ENCODE assay signal across 10 mouse cellular contexts in genomic region chr14:60559826-60560529, GRCm38 (mm10).
DNase-seq lines count a peak whose midpoint lies in the region; ATAC-seq and TF ChIP-seq lines count a peak whose summit lies in the region.
"Had no signal": no experiment of that assay in that cellular context is flagged by ENCODE, and none has a peak within 500 bp of the region (broad histone marks: within the 10 kb centered on the region; RNA-seq: fewer than 3 reads in every experiment).

No protein-coding gene starts in this region.

- no peaks in the 10 kb centered on the region for H3K36me3 ChIP-seq in intestine, postnatal 0 days (ENCODE audit: control insufficient read depth, insufficient read depth)
- no peaks in the 10 kb centered on the region for H3K36me3 ChIP-seq in intestine, embryonic 15.5 days
- H3K36me3 ChIP-seq in ES-E14 (ENCODE audit: control insufficient read depth, insufficient read depth, low read length, poor library complexity, severe bottlenecking) = no peaks in the 10 kb centered on the region
- no peaks in the 10 kb centered on the region for H3K36me3 ChIP-seq in liver, embryonic 14.5 days (replicated peaks; ENCODE audit: control insufficient read depth, insufficient read depth, low read depth)
- H3K36me3 ChIP-seq: embryonic facial prominence, embryonic 13.5 days; liver, embryonic 13.5 days had no signal

- no peak overlapping the region for H3K4me2 ChIP-seq in intestine, postnatal 0 days (replicated peaks; ENCODE audit: low read depth)
- no peak overlapping the region for H3K4me2 ChIP-seq in intestine, embryonic 15.5 days (replicated peaks)
- H3K4me2 ChIP-seq in liver, embryonic 14.5 days (ENCODE audit: low read depth) = no peak overlapping the region
- H3K4me2 ChIP-seq: embryonic facial prominence, embryonic 13.5 days; liver, embryonic 13.5 days had no signal

- no peaks in the 10 kb centered on the region for H3K9me3 ChIP-seq in intestine, postnatal 0 days (ENCODE audit: control insufficient read depth)
- no peaks in the 10 kb centered on the region for H3K9me3 ChIP-seq in intestine, embryonic 15.5 days
- H3K9me3 ChIP-seq in ES-E14 (ENCODE audit: control insufficient read depth, insufficient read depth, low read depth, low read length) = no peaks in the 10 kb centered on the region
- no peaks in the 10 kb centered on the region for H3K9me3 ChIP-seq in liver, embryonic 14.5 days (ENCODE audit: control insufficient read depth, low read length)
- H3K9me3 ChIP-seq: liver, embryonic 13.5 days had no signal

- peak; percentile 46 for TF ChIP-seq CTCF in intestine, postnatal 0 days (IDR thresholded peaks at IDR 0.05; ENCODE audit: low read depth)
- peak; percentile 53 for TF ChIP-seq CTCF in liver, embryonic 14.5 days (IDR thresholded peaks at IDR 0.05; ENCODE audit: low read depth)

- ATAC-seq in intestine, postnatal 0 days = no peak
- no peak for ATAC-seq in intestine, embryonic 15.5 days
- ATAC-seq in liver, embryonic 14.5 days (ENCODE audit: insufficient read depth) = no peak

- intact Hi-C loops in heart, postnatal 25 days (cut with DNase I) = loop anchor here (5.0 kb wide), 1 partner anchor 77 kb away; no protein-coding TSS in a partner anchor

- TF ChIP-seq EP300 in liver, embryonic 14.5 days (IDR thresholded peaks at IDR 0.05; ENCODE audit: low read depth) = no peak

- H3K27ac ChIP-seq in intestine, postnatal 0 days (ENCODE audit: low read depth, low read length) = no peak overlapping the region
- H3K27ac ChIP-seq in intestine, embryonic 15.5 days = no peak overlapping the region
- no peak overlapping the region for H3K27ac ChIP-seq in ES-E14 (ENCODE audit: insufficient read depth, low read depth, low read length, poor library complexity, severe bottlenecking)
- no peak overlapping the region for H3K27ac ChIP-seq in liver, embryonic 14.5 days
- H3K27ac ChIP-seq: embryonic facial prominence, embryonic 13.5 days; liver, embryonic 13.5 days had no signal

- H3K4me3 ChIP-seq in intestine, postnatal 0 days (ENCODE audit: low read depth, low read length) = no peak overlapping the region
- no peak overlapping the region for H3K4me3 ChIP-seq in intestine, embryonic 15.5 days (replicated peaks)
- H3K4me3 ChIP-seq in ES-E14 (ENCODE audit: insufficient read depth in 1 of 2, low read depth in 1 of 2, low read length in 2 of 2, poor library complexity in 1 of 2, severe bottlenecking in 1 of 2) = no peak overlapping the region
- H3K4me3 ChIP-seq in liver, embryonic 14.5 days (ENCODE audit: insufficient read depth in 1 of 2, low read depth in 2 of 2, low read length in 2 of 2) = no peak overlapping the region
- H3K4me3 ChIP-seq: embryonic facial prominence, embryonic 13.5 days; liver, embryonic 13.5 days had no signal

- WGBS in intestine, postnatal 0 days = 85% methylated on average over 13 of the region's 13 CpGs
- 78% methylated on average over 13 of the region's 13 CpGs for WGBS in intestine, embryonic 15.5 days
- 56% methylated on average over 13 of the region's 13 CpGs for WGBS in liver, embryonic 14.5 days (ENCODE audit: insufficient replicate concordance)

- H3K4me1 ChIP-seq in intestine, postnatal 0 days (replicated peaks; ENCODE audit: control insufficient read depth, insufficient read depth, low read length) = no peaks in the 10 kb centered on the region
- H3K4me1 ChIP-seq in intestine, embryonic 15.5 days (replicated peaks) = no peaks in the 10 kb centered on the region
- H3K4me1 ChIP-seq in ES-E14 (ENCODE audit: control insufficient read depth in 2 of 2, insufficient read depth in 2 of 2, low read length in 2 of 2, poor library complexity in 1 of 2) = peaks cover 0 to 1% of the 10 kb centered on the region in 2 experiments; a peak in 1 of 4 replicates
- H3K4me1 ChIP-seq in liver, embryonic 14.5 days (replicated peaks; ENCODE audit: control insufficient read depth in 2 of 2, insufficient read depth in 2 of 2, low read length in 1 of 2) = no peaks in the 10 kb centered on the region
- H3K4me1 ChIP-seq: liver, embryonic 13.5 days had no signal

- peak; percentile 44 for DNase-seq in ES-E14 (ENCODE audit: low read depth, low spot score)
- peak; percentile 65 for DNase-seq in embryo, embryonic 10.5 days (ENCODE audit: low spot score)
- peak in 1 of 3 experiments; percentile 11 for DNase-seq in liver, embryonic 14.5 days (ENCODE audit: low read depth in 3 of 3, low spot score in 3 of 3)
- DNase-seq in thymus, postnatal 4 days = peak; percentile 66
- DNase-seq in heart, postnatal 25 days (ENCODE audit: low spot score) = no peak
- no peak for DNase-seq in layer of hippocampus, postnatal 25 days (ENCODE audit: extremely low spot score in 1 of 2, low spot score in 1 of 2)
- DNase-seq: liver, embryonic 13.5 days had no signal

- no peak overlapping the region for H3K9ac ChIP-seq in intestine, postnatal 0 days (ENCODE audit: low read depth, low read length)
- no peak overlapping the region for H3K9ac ChIP-seq in intestine, embryonic 15.5 days
- no peak overlapping the region for H3K9ac ChIP-seq in ES-E14 (ENCODE audit: insufficient read depth, low read depth, low read length, poor library complexity, severe bottlenecking)
- H3K9ac ChIP-seq in liver, embryonic 14.5 days (replicated peaks) = no peak overlapping the region
- H3K9ac ChIP-seq: embryonic facial prominence, embryonic 13.5 days; liver, embryonic 13.5 days had no signal

- in situ Hi-C loops in ES-E14 (cut with MboI; ENCODE audit: low sequenced_read_pairs in 2 of 2, unreplicated experiment in 2 of 2) = no loop called here

- H3K27me3 ChIP-seq in intestine, postnatal 0 days (replicated peaks; ENCODE audit: control insufficient read depth, insufficient read depth, low read length) = no peaks in the 10 kb centered on the region
- H3K27me3 ChIP-seq in intestine, embryonic 15.5 days (replicated peaks) = no peaks in the 10 kb centered on the region
- H3K27me3 ChIP-seq in liver, embryonic 14.5 days (ENCODE audit: control insufficient read depth, insufficient read depth, low read length) = no peaks in the 10 kb centered on the region
- H3K27me3 ChIP-seq: embryonic facial prominence, embryonic 13.5 days; liver, embryonic 13.5 days had no signal

TF ChIP-seq in ES-E14, 5 proteins besides CTCF, POLR2A, EP300 and RAD21:
- TF ChIP-seq ZNF384 (IDR thresholded peaks at IDR 0.05; ENCODE audit: low read depth, low read length) (no peak), CHD2 (IDR thresholded peaks at IDR 0.05; ENCODE audit: low read depth, low read length) (no peak)
TF ChIP-seq in ES-E14: peak in this region for 0.

Comparison
In these comparisons a context has a peak if more than half of its experiments do, and no peak if none do; other contexts are left out.
1. DNase-seq: peak in ES-E14 (single experiment), embryo, embryonic 10.5 days (single experiment) and thymus, postnatal 4 days (single experiment); none in heart, postnatal 25 days (single experiment) and layer of hippocampus, postnatal 25 days (0 of 2).